Mouse (Mus musculus) MEL (cell line): ENCODE data around the gene Zfp507. TPM values are rescaled to one million over a fixed set of nuclear protein-coding genes. Genes with fewer than 3 reads are reported as not detected.

Experiments used
- DNase-seq: peaks from one replicate; pipeline ENCODE4 v3.0.0; 2011; ENCODE audit warnings: low read depth, low spot score
- H3K27ac ChIP-seq: 2 replicates; pipeline ENCODE4 v1.5.1; 2012; ENCODE audit warnings: low read depth, mild to moderate bottlenecking, control low read depth, low read length, moderate library complexity; ENCODE audit not compliant: control insufficient read depth
- H3K27me3 ChIP-seq, 2 experiments: fragments of 150-350 bp in 1 of 2; sonication (generic) in 1 of 2; 2 replicates each; pipeline ENCODE4 v1.6.1; 2012; ENCODE audit warnings: low read length in 2 of 2, mild to moderate bottlenecking in 2 of 2, improper control_type of control experiment in 1 of 2, moderate library complexity in 1 of 2; ENCODE audit not compliant: insufficient read depth in 2 of 2, control insufficient read depth in 1 of 2
- H3K36me3 ChIP-seq, 2 experiments: 2 replicates each; pipeline ENCODE4 v1.6.1; 2012 to 2014; ENCODE audit warnings: low read length in 2 of 2, improper control_type of control experiment in 1 of 2, inconsistent platforms in 1 of 2, mild to moderate bottlenecking in 1 of 2; ENCODE audit not compliant: insufficient read depth in 2 of 2, control insufficient read depth in 1 of 2
- H3K4me1 ChIP-seq, 2 experiments: fragments of 150-350 bp in 1 of 2; sonication (generic) in 1 of 2; 2 replicates each; pipeline ENCODE4 v1.6.1; 2012; ENCODE audit warnings: low read length in 2 of 2, improper control_type of control experiment in 1 of 2, mild to moderate bottlenecking in 1 of 2; ENCODE audit not compliant: insufficient read depth in 2 of 2, control insufficient read depth in 1 of 2
- H3K4me3 ChIP-seq, 2 experiments: fragments of 150-350 bp in 1 of 2; sonication (generic) in 1 of 2; 2 replicates each; pipeline ENCODE4 v1.5.1; 2012; ENCODE audit warnings: low read depth in 2 of 2, low read length in 2 of 2, mild to moderate bottlenecking in 2 of 2, moderate library complexity in 2 of 2, control low read depth in 1 of 2, improper control_type of control experiment in 1 of 2; ENCODE audit not compliant: control insufficient read depth in 1 of 2, insufficient read depth in 1 of 2
- H3K79me2 ChIP-seq: 2 replicates; pipeline ENCODE4 v1.6.1; 2012; ENCODE audit warnings: mild to moderate bottlenecking, low read length, moderate library complexity; ENCODE audit not compliant: control insufficient read depth, poor library complexity, insufficient read depth
- H3K9ac ChIP-seq: 2 replicates; pipeline ENCODE4 v1.6.1; 2012; ENCODE audit warnings: low read depth, mild to moderate bottlenecking, control low read depth, low read length, moderate library complexity; ENCODE audit not compliant: control insufficient read depth, poor library complexity, severe bottlenecking
- H3K9me3 ChIP-seq: fragments of 150-350 bp; sonication (generic); replicated peaks from 2 replicates; pipeline ENCODE4 v1.6.1; 2012; ENCODE audit warnings: mild to moderate bottlenecking, low read length, improper control_type of control experiment, moderate library complexity; ENCODE audit not compliant: insufficient read depth
- BHLHE40 ChIP-seq: IDR thresholded peaks from 2 replicates; pipeline ENCODE4 v1.6.1; 2012; ENCODE audit warnings: low read depth, mild to moderate bottlenecking, inconsistent platforms, low read length, improper control_type of control experiment, borderline replicate concordance
- CHD2 ChIP-seq: IDR thresholded peaks from 2 replicates; pipeline ENCODE4 v1.6.1; 2011; ENCODE audit warnings: low read length, improper control_type of control experiment
- CTCF ChIP-seq, 3 experiments: IDR thresholded peaks in 2 of 3; conservative IDR thresholded peaks in 1 of 3; 2 replicates each; pipeline ENCODE4 v1.5.1; 2011 to 2012; ENCODE audit warnings: low read length in 3 of 3, low read depth in 2 of 3, mild to moderate bottlenecking in 2 of 3, improper control_type of control experiment in 1 of 3, inconsistent platforms in 1 of 3, mixed read lengths in 1 of 3, moderate library complexity in 1 of 3; ENCODE audit not compliant: control insufficient read depth in 1 of 3, insufficient read depth in 1 of 3, poor library complexity in 1 of 3, severe bottlenecking in 1 of 3
- EP300 ChIP-seq, 2 experiments: IDR thresholded peaks; 2 replicates each; pipeline ENCODE4 v1.6.1; 2011; ENCODE audit warnings: improper control_type of control experiment in 2 of 2, low read length in 2 of 2, low read depth in 1 of 2, mild to moderate bottlenecking in 1 of 2
- ETS1 ChIP-seq: IDR thresholded peaks from 2 replicates; pipeline ENCODE4 v1.6.1; 2012; ENCODE audit warnings: low read depth, mild to moderate bottlenecking, inconsistent platforms, low read length, improper control_type of control experiment, moderate library complexity
- GABPA ChIP-seq: IDR thresholded peaks from 2 replicates; pipeline ENCODE4 v1.6.1; 2012; ENCODE audit warnings: low read depth, mild to moderate bottlenecking, inconsistent platforms, low read length, improper control_type of control experiment, moderate library complexity
- HCFC1 ChIP-seq: IDR thresholded peaks from 2 replicates; pipeline ENCODE4 v1.6.1; 2012; ENCODE audit warnings: low read depth, mild to moderate bottlenecking, inconsistent platforms, low read length, improper control_type of control experiment, moderate library complexity
- JUND ChIP-seq: IDR thresholded peaks from 2 replicates; pipeline ENCODE4 v1.6.1; 2011; ENCODE audit warnings: low read depth, mild to moderate bottlenecking, improper control_type of control experiment, low read length
- MAFK ChIP-seq: IDR thresholded peaks from 2 replicates; pipeline ENCODE4 v1.6.1; 2011; ENCODE audit warnings: low read depth, mild to moderate bottlenecking, low read length, improper control_type of control experiment, borderline replicate concordance
- MAX ChIP-seq: IDR thresholded peaks from 2 replicates; pipeline ENCODE4 v1.6.1; 2011; ENCODE audit warnings: low read length, improper control_type of control experiment
- MEF2A ChIP-seq: IDR thresholded peaks from 2 replicates; pipeline ENCODE4 v1.6.1; 2014; ENCODE audit warnings: low read depth, mild to moderate bottlenecking, inconsistent platforms, low read length, improper control_type of control experiment; ENCODE audit not compliant: poor library complexity, insufficient replicate concordance, severe bottlenecking; ENCODE audit errors: extremely low read depth
- MYB ChIP-seq: IDR thresholded peaks from 2 replicates; pipeline ENCODE4 v1.6.1; 2011; ENCODE audit warnings: mild to moderate bottlenecking, low read depth, low read length, improper control_type of control experiment
- NRF1 ChIP-seq: IDR thresholded peaks from 2 replicates; pipeline ENCODE4 v1.6.1; 2014; ENCODE audit warnings: low read depth, mild to moderate bottlenecking, inconsistent platforms, low read length, improper control_type of control experiment, moderate library complexity; ENCODE audit not compliant: poor library complexity, insufficient read depth, severe bottlenecking
- POLR2A ChIP-seq, 2 experiments: IDR thresholded peaks; 2 replicates each; pipeline ENCODE4 v1.6.1; 2011 to 2012; ENCODE audit warnings: low read length in 2 of 2, mild to moderate bottlenecking in 2 of 2, control low read depth in 1 of 2, improper control_type of control experiment in 1 of 2, low read depth in 1 of 2, moderate library complexity in 1 of 2; ENCODE audit not compliant: control insufficient read depth in 1 of 2, insufficient read depth in 1 of 2, poor library complexity in 1 of 2
- RCOR1 ChIP-seq: IDR thresholded peaks from 2 replicates; pipeline ENCODE4 v1.6.1; 2012; ENCODE audit warnings: low read depth, mild to moderate bottlenecking, inconsistent platforms, low read length, improper control_type of control experiment
- UBTF ChIP-seq: IDR thresholded peaks from 2 replicates; pipeline ENCODE4 v1.6.1; 2012; ENCODE audit warnings: low read depth, mild to moderate bottlenecking, inconsistent platforms, low read length, improper control_type of control experiment, moderate library complexity, borderline replicate concordance; ENCODE audit not compliant: insufficient read depth
- USF1 ChIP-seq: IDR thresholded peaks from 2 replicates; pipeline ENCODE4 v1.6.1; 2014; ENCODE audit warnings: low read depth, mild to moderate bottlenecking, inconsistent platforms, low read length, improper control_type of control experiment, moderate library complexity
- USF2 ChIP-seq, 2 experiments: IDR thresholded peaks; 2 replicates each; pipeline ENCODE4 v1.6.1; 2011 to 2012; ENCODE audit warnings: improper control_type of control experiment in 2 of 2, low read length in 2 of 2, borderline replicate concordance in 1 of 2, inconsistent platforms in 1 of 2, low read depth in 1 of 2, mild to moderate bottlenecking in 1 of 2; ENCODE audit not compliant: insufficient read depth in 1 of 2
- ZMIZ1 ChIP-seq: IDR thresholded peaks from 2 replicates; pipeline ENCODE4 v1.6.1; 2012; ENCODE audit warnings: low read depth, mild to moderate bottlenecking, inconsistent platforms, low read length, improper control_type of control experiment, moderate library complexity
- polyA plus RNA-seq, 2 experiments: library from polyadenylated mRNA; stranded (reverse) in 1 of 2; unstranded in 1 of 2; fragments of >175 nt in 1 of 2; fragments of >200 nt in 1 of 2; gene quantifications; 2 replicates each; pipeline versions ENCODE4 v1.2.1 to v1.2.4; 2012; ENCODE audit warnings: low replicate concordance in 2 of 2, low read depth in 1 of 2; ENCODE audit not compliant: insufficient read length in 2 of 2, insufficient read depth in 1 of 2, missing spikeins in 1 of 2
- total RNA-seq: library from RNA; depleted of rRNA; stranded (reverse); fragments of 300-350 nt; gene quantifications from 2 replicates; pipeline ENCODE4 v1.2.3, GENCODE M21; 2012

The Zfp507 gene
- total and polyA plus RNA-seq, 3 experiments: 16.4 to 67.2 (median 17.7) TPM

- Histone ChIP-seq H3K4me1 (peaks cover 0 to 4% of the 10 kb centered on the region in 2 experiments; a peak in 1 of 4 replicates), H3K4me3 (no peak overlapping the region)
- no peak for TF ChIP-seq ETS1
- TF ChIP-seq UBTF: no peak
- TF ChIP-seq CHD2: no peak
- TF ChIP-seq GABPA: no peak
- no peak for TF ChIP-seq USF1
- TF ChIP-seq BHLHE40: no peak
- TF ChIP-seq MAX: no peak
- no peak for TF ChIP-seq MEF2A
- no peak for TF ChIP-seq MYB
- TF ChIP-seq, all 39 proteins: peak for 0
- H3K79me2 ChIP-seq: no peaks in the 10 kb centered on the region
- H3K9ac ChIP-seq: no peak overlapping the region
- DNase-seq: no peak
- H3K27ac ChIP-seq: no peak overlapping the region
- H3K36me3 ChIP-seq: no peaks in the 10 kb centered on the region; a peak in 2 of 4 replicates
- H3K9me3 ChIP-seq: no peaks in the 10 kb centered on the region
- H3K27me3 ChIP-seq: no peaks in the 10 kb centered on the region
Measured at GRCm38 (mm10) chr7:35770122-35770521, 32.7 kb downstream of the Zfp507 start.

GRCm38 (mm10) chr7:35764461-35764860, 38.3 kb downstream of the Zfp507 start:
- no peak overlapping the region for H3K4me3 ChIP-seq
- H3K9me3 ChIP-seq: no peaks in the 10 kb centered on the region
- no peak overlapping the region for H3K27ac ChIP-seq
- no peaks in the 10 kb centered on the region for H3K36me3 ChIP-seq
- DNase-seq: no peak
- H3K79me2 ChIP-seq: no peaks in the 10 kb centered on the region
- H3K4me1 ChIP-seq: no peaks in the 10 kb centered on the region
- TF ChIP-seq JUND (no peak), MEF2A (no peak), HCFC1 (no peak), NRF1 (no peak), CTCF (IDR thresholded peaks at IDR 0.05 in 2 of 3, conservative IDR thresholded peaks at IDR 0.05 in 1 of 3; ENCODE audit: control insufficient read depth in 1 of 3, insufficient read depth in 1 of 3, low read depth in 2 of 3, low read length in 3 of 3, poor library complexity in 1 of 3, severe bottlenecking in 1 of 3) (no peak), RCOR1 (no peak), BHLHE40 (no peak), MAX (no peak), USF2 (IDR thresholded peaks at IDR 0.05; ENCODE audit: borderline replicate concordance in 1 of 2, insufficient read depth in 1 of 2, low read depth in 1 of 2, low read length in 2 of 2) (no peak), ZMIZ1 (no peak), EP300 (IDR thresholded peaks at IDR 0.05; ENCODE audit: low read depth in 1 of 2, low read length in 2 of 2) (no peak), GABPA (no peak), MAFK (no peak), POLR2A (IDR thresholded peaks at IDR 0.05; ENCODE audit: control insufficient read depth in 1 of 2, insufficient read depth in 1 of 2, low read depth in 1 of 2, low read length in 2 of 2, poor library complexity in 1 of 2) (no peak)
- H3K9ac ChIP-seq: no peak overlapping the region
- H3K27me3 ChIP-seq: no peaks in the 10 kb centered on the region
